Mouse (Mus musculus) lung, embryonic 16.5 days (tissue): ENCODE measurements around the gene Bag6. TPM values are rescaled to one million over a fixed set of nuclear protein-coding genes. Genes with fewer than 3 reads are reported as not detected.

Experiments used
- ATAC-seq: fragments of 200-750 bp; cut with Nextera tagmentation; 2 replicates; pipeline ENCODE4 v1.8.0; 2017; ENCODE audit warnings: low read depth, mild to moderate bottlenecking, moderate library complexity
- H3K27ac ChIP-seq: fragments of 300-500 bp; sonication (generic); 2 replicates; pipeline ENCODE4 v1.5.1; 2014; ENCODE audit warnings: mild to moderate bottlenecking, control low read depth, low read length
- H3K27me3 ChIP-seq: fragments of 300-500 bp; sonication (generic); 2 replicates; pipeline ENCODE4 v1.6.1; 2014; ENCODE audit warnings: low read depth, low read length, mixed read lengths; ENCODE audit not compliant: control insufficient read depth, insufficient read depth
- H3K36me3 ChIP-seq: fragments of 300-500 bp; sonication (generic); 2 replicates; pipeline ENCODE4 v1.6.1; 2014; ENCODE audit warnings: low read length; ENCODE audit not compliant: control insufficient read depth, insufficient read depth
- H3K4me1 ChIP-seq: fragments of 300-500 bp; sonication (generic); replicated peaks from 2 replicates; pipeline ENCODE4 v1.6.1; 2014; ENCODE audit warnings: low read length, mixed read lengths; ENCODE audit not compliant: control insufficient read depth, insufficient read depth
- H3K4me2 ChIP-seq: fragments of 300-500 bp; sonication (generic); 2 replicates; pipeline ENCODE4 v1.6.1; 2014; ENCODE audit warnings: low read depth, low read length, control low read depth
- H3K4me3 ChIP-seq: fragments of 300-500 bp; sonication (generic); 2 replicates; pipeline ENCODE4 v1.5.1; 2014; ENCODE audit warnings: mild to moderate bottlenecking, low read length, control low read depth
- H3K9ac ChIP-seq: fragments of 300-500 bp; sonication (generic); 2 replicates; pipeline ENCODE4 v1.6.1; 2014; ENCODE audit warnings: low read length, control low read depth
- H3K9me3 ChIP-seq: fragments of 300-500 bp; sonication (generic); 2 replicates; pipeline ENCODE4 v1.6.1; 2016; ENCODE audit warnings: low read length; ENCODE audit not compliant: control insufficient read depth
- WGBS: fragments of 180-500 bp; shearing (Covaris S2); extraction: QIAGEN DNeasy Blood & Tissue Kit; methylation state at CpG from one replicate; pipeline ENCODE4 v1.1.7; 2014; 5-methylcytosine and 5-hydroxymethylcytosine counted together
- polyA plus RNA-seq: library from polyadenylated mRNA; unstranded; fragments of >200 nt; fragmentation: Nextera tagmentation; extraction: Ambion mirVana; gene quantifications from 2 replicates; pipeline ENCODE4 v1.2.1, GENCODE M21; 2015

Gene Bag6
- polyA plus RNA-seq, 1 experiment from 2014 or later: 54.9 TPM

GRCm38 (mm10) chr17:35153077-35153476 lies 18.1 kb downstream of the Bag6 start:
- Histone ChIP-seq H3K4me3 (no peak overlapping the region), H3K4me1 (no peaks in the 10 kb centered on the region), H3K36me3 (peaks cover 89% of the 10 kb centered on the region), H3K27me3 (no peaks in the 10 kb centered on the region), H3K9me3 (no peaks in the 10 kb centered on the region), H3K9ac (no peak overlapping the region), H3K4me2 (no peak overlapping the region), H3K27ac (no peak overlapping the region)
- ATAC-seq: no peak
- 82% methylated on average over 9 of the region's 9 CpGs for WGBS

- ATAC-seq: no peak
- H3K4me1 ChIP-seq: no peaks in the 10 kb centered on the region
- no peaks in the 10 kb centered on the region for H3K27me3 ChIP-seq
- no peak overlapping the region for H3K4me2 ChIP-seq
- H3K4me3 ChIP-seq: no peak overlapping the region
- peaks cover 94% of the 10 kb centered on the region for H3K36me3 ChIP-seq
- 86% methylated on average over 4 of the region's 4 CpGs for WGBS
- H3K9ac ChIP-seq: no peak overlapping the region
- no peak overlapping the region for H3K27ac ChIP-seq
- no peaks in the 10 kb centered on the region for H3K9me3 ChIP-seq
Measured at GRCm38 (mm10) chr17:35153931-35154330, 19.0 kb downstream of the Bag6 start.

GRCm38 (mm10) chr17:35154616-35155015 lies 19.6 kb downstream of the Bag6 start:
- ATAC-seq: no peak
- Histone ChIP-seq H3K36me3 (peaks cover 95% of the 10 kb centered on the region), H3K27ac (no peak overlapping the region), H3K4me1 (no peaks in the 10 kb centered on the region), H3K9ac (no peak overlapping the region), H3K4me3 (no peak overlapping the region), H3K4me2 (no peak overlapping the region), H3K9me3 (no peaks in the 10 kb centered on the region), H3K27me3 (no peaks in the 10 kb centered on the region)
- WGBS: 79% methylated on average over 7 of the region's 7 CpGs

GRCm38 (mm10) chr17:35155451-35155850 lies 20.5 kb downstream of the Bag6 start:
- Histone ChIP-seq H3K27me3 (no peaks in the 10 kb centered on the region), H3K4me1 (no peaks in the 10 kb centered on the region), H3K4me2 (no peak overlapping the region), H3K4me3 (no peak overlapping the region), H3K9ac (no peak overlapping the region), H3K27ac (no peak overlapping the region), H3K9me3 (no peaks in the 10 kb centered on the region), H3K36me3 (peaks cover 95% of the 10 kb centered on the region)
- no peak for ATAC-seq
- 89% methylated on average over 12 of the region's 12 CpGs for WGBS

GRCm38 (mm10) chr17:35156461-35157200 lies 21.7 kb downstream of the Bag6 start:
- WGBS: 89% methylated on average over 33 of the region's 33 CpGs
- H3K4me2 ChIP-seq: no peak overlapping the region
- ATAC-seq: no peak

GRCm38 (mm10) chr17:35157254-35157653 lies 22.3 kb downstream of the Bag6 start:
- no peak overlapping the region for H3K27ac ChIP-seq
- 88% methylated on average over 8 of the region's 8 CpGs for WGBS
- ATAC-seq: no peak
- H3K4me1 ChIP-seq: peaks cover 3% of the 10 kb centered on the region
- no peaks in the 10 kb centered on the region for H3K27me3 ChIP-seq
- H3K4me3 ChIP-seq: no peak overlapping the region
- H3K9ac ChIP-seq: no peak overlapping the region
- H3K4me2 ChIP-seq: no peak overlapping the region
- peaks cover 95% of the 10 kb centered on the region for H3K36me3 ChIP-seq
- no peaks in the 10 kb centered on the region for H3K9me3 ChIP-seq

More at GRCm38 (mm10) chr17:35156461-35157200, 21.7 kb downstream of the Bag6 start:
- Histone ChIP-seq H3K9ac (no peak overlapping the region), H3K9me3 (no peaks in the 10 kb centered on the region), H3K4me3 (no peak overlapping the region), H3K36me3 (peaks cover 97% of the 10 kb centered on the region), H3K4me1 (no peaks in the 10 kb centered on the region), H3K27ac (no peak overlapping the region), H3K27me3 (no peaks in the 10 kb centered on the region)

GRCm38 (mm10) chr17:35157661-35158175 lies 22.7 kb downstream of the Bag6 start:
- ATAC-seq: no peak
- peaks cover 7% of the 10 kb centered on the region for H3K4me1 ChIP-seq
- no peak overlapping the region for H3K4me2 ChIP-seq
- peaks cover 90% of the 10 kb centered on the region for H3K36me3 ChIP-seq
- H3K27me3 ChIP-seq: no peaks in the 10 kb centered on the region
- no peak overlapping the region for H3K27ac ChIP-seq
- no peak overlapping the region for H3K4me3 ChIP-seq
- H3K9ac ChIP-seq: no peak overlapping the region
- no peaks in the 10 kb centered on the region for H3K9me3 ChIP-seq
- WGBS: 86% methylated on average over 8 of the region's 8 CpGs

- Histone ChIP-seq H3K9ac (no peak overlapping the region), H3K36me3 (peaks cover 77% of the 10 kb centered on the region), H3K4me3 (no peak overlapping the region), H3K9me3 (no peaks in the 10 kb centered on the region), H3K4me2 (no peak overlapping the region), H3K27ac (no peak overlapping the region), H3K4me1 (peaks cover 11% of the 10 kb centered on the region), H3K27me3 (no peaks in the 10 kb centered on the region)
- no peak for ATAC-seq
- WGBS: 90% methylated on average over 16 of the region's 16 CpGs
Measured at GRCm38 (mm10) chr17:35158850-35159593, 24.0 kb downstream of the Bag6 start.

GRCm38 (mm10) chr17:35159638-35160037 lies 24.7 kb downstream of the Bag6 start:
- no peak overlapping the region for H3K4me2 ChIP-seq
- 77% methylated on average over 7 of the region's 7 CpGs for WGBS
- H3K9me3 ChIP-seq: no peaks in the 10 kb centered on the region
- H3K4me1 ChIP-seq: peaks cover 11% of the 10 kb centered on the region
- no peaks in the 10 kb centered on the region for H3K27me3 ChIP-seq
- H3K27ac ChIP-seq: no peak overlapping the region
- no peak for ATAC-seq
- H3K4me3 ChIP-seq: no peak overlapping the region
- no peak overlapping the region for H3K9ac ChIP-seq
- H3K36me3 ChIP-seq: peaks cover 71% of the 10 kb centered on the region
